Mouse (Mus musculus) stomach, embryonic 16.5 days (tissue): Measurements from ENCODE around the gene Stxbp6. TPM values are rescaled to one million over a fixed set of nuclear protein-coding genes. Genes with fewer than 3 reads are reported as not detected.

Experiments
- ATAC-seq: fragments of 200-750 bp; cut with Nextera tagmentation; 2 replicates; pipeline ENCODE4 v1.8.0; 2017; ENCODE audit warnings: moderate number of reproducible peaks, moderate TSS enrichment; ENCODE audit not compliant: insufficient read depth, low FRiP score
- H3K27ac ChIP-seq: fragments of 300-500 bp; sonication (generic); 2 replicates; pipeline ENCODE4 v1.5.1; 2014; ENCODE audit warnings: low read length
- H3K27me3 ChIP-seq: fragments of 300-500 bp; sonication (generic); 2 replicates; pipeline ENCODE4 v1.6.1; 2014; ENCODE audit warnings: low read length, control low read depth, mixed read lengths; ENCODE audit not compliant: control insufficient read depth, insufficient read depth
- H3K36me3 ChIP-seq: fragments of 300-500 bp; sonication (generic); 2 replicates; pipeline ENCODE4 v1.6.1; 2014; ENCODE audit warnings: low read length; ENCODE audit not compliant: control insufficient read depth, insufficient read depth
- H3K4me1 ChIP-seq: fragments of 300-500 bp; sonication (generic); 2 replicates; pipeline ENCODE4 v1.6.1; 2014; ENCODE audit warnings: low read length, control low read depth, mixed read lengths; ENCODE audit not compliant: control insufficient read depth, insufficient read depth
- H3K4me2 ChIP-seq: fragments of 300-500 bp; sonication (generic); 2 replicates; pipeline ENCODE4 v1.6.1; 2014; ENCODE audit warnings: low read depth, low read length, mixed read lengths
- H3K4me3 ChIP-seq: fragments of 300-500 bp; sonication (generic); replicated peaks from 2 replicates; pipeline ENCODE4 v1.5.1; 2014; ENCODE audit warnings: mild to moderate bottlenecking, low read length
- H3K9ac ChIP-seq: fragments of 300-500 bp; sonication (generic); 2 replicates; pipeline ENCODE4 v1.6.1; 2014; ENCODE audit warnings: low read length
- H3K9me3 ChIP-seq: fragments of 300-500 bp; sonication (generic); replicated peaks from 2 replicates; pipeline ENCODE4 v1.6.1; 2016; ENCODE audit warnings: low read length, control low read depth; ENCODE audit not compliant: control insufficient read depth
- WGBS: fragments of 180-500 bp; shearing (Covaris S2); extraction: QIAGEN DNeasy Blood & Tissue Kit; methylation state at CpG from one replicate; pipeline ENCODE4 v1.1.7; 2014; 5-methylcytosine and 5-hydroxymethylcytosine counted together
- polyA plus RNA-seq: library from polyadenylated mRNA; unstranded; fragments of >200 nt; fragmentation: Nextera tagmentation; extraction: Ambion mirVana; gene quantifications from 2 replicates; pipeline ENCODE4 v1.2.1, GENCODE M21; 2015

The Stxbp6 gene
- polyA plus RNA-seq, 1 experiment from 2014 or later: 23.3 TPM

DNA sequence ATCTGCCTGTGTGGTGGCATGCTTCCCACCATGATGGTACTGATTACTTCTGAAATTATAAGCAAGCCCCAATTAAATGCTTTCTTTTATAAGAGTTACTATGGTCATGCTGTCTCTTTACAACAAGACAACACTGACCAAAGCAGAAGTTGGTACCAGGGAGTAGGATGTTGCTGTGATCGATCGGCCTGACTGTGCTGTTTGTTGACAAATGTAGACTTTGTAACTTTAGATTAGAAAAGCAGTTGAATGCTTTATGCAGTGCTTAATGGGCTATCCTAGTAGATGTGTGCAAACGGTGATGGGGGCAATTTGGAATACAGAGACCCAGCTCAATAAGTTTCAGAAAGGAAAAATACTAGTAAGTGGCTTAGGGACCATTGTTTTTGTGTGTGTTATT lies 77.6 kb downstream of the Stxbp6 start:
- Histone ChIP-seq H3K27ac (no peak overlapping the region), H3K4me3 (no peak overlapping the region), H3K27me3 (no peaks in the 10 kb centered on the region), H3K9ac (no peak overlapping the region), H3K9me3 (no peaks in the 10 kb centered on the region), H3K36me3 (no peaks in the 10 kb centered on the region), H3K4me1 (no peaks in the 10 kb centered on the region), H3K4me2 (no peak overlapping the region)
- ATAC-seq: no peak
- 76% methylated on average over 3 of the region's 3 CpGs for WGBS

DNA sequence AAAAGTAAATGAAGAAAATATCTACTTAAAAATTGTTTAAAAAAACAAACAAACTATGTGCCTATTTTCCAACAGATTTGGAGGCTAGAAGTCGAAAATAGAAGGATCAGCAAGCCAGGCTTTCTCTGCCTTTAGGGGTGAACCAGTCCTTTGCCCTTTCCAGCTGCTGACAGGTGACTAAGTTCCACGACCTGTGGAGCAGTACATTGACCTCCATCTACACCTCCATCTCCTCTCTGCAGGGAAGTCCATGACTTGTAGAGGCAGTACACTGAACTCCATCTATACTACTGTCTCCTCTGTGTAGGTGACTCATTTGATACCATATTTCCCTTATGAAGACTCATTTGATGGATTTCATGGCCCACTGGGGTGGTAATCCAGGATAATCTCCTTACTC lies 78.2 kb downstream of the Stxbp6 start:
- ATAC-seq: no peak
- no peaks in the 10 kb centered on the region for H3K27me3 ChIP-seq
- H3K9me3 ChIP-seq: no peaks in the 10 kb centered on the region
- no peaks in the 10 kb centered on the region for H3K36me3 ChIP-seq
- H3K4me3 ChIP-seq: no peak overlapping the region
- no peak overlapping the region for H3K9ac ChIP-seq
- WGBS: 79% methylated on average over 2 of the region's 2 CpGs
- no peaks in the 10 kb centered on the region for H3K4me1 ChIP-seq
- no peak overlapping the region for H3K27ac ChIP-seq
- H3K4me2 ChIP-seq: no peak overlapping the region

DNA sequence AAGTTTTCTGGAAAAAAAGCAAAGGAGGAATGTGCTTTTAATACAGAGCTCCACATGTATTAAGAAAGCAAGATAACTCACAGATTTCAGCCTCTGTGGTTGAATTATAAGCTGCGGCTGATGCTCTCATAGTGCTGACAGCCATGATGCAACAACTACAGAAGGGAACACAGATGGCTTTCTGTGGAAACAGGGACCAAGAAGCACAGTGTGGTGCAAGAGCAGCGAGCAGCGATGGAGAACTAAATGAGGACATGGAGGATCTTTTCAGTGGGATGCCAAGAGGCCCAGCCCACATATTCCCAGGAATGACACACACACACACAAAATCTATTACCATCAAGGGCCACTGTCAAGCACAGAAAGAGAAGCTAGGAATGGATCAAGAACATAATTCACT lies 81.1 kb downstream of the Stxbp6 start:
- no peak overlapping the region for H3K9ac ChIP-seq
- H3K9me3 ChIP-seq: no peaks in the 10 kb centered on the region
- no peaks in the 10 kb centered on the region for H3K36me3 ChIP-seq
- no peak overlapping the region for H3K27ac ChIP-seq
- H3K4me2 ChIP-seq: no peak overlapping the region
- no peak for ATAC-seq
- WGBS: 89% methylated on average over 3 of the region's 3 CpGs
- no peaks in the 10 kb centered on the region for H3K4me1 ChIP-seq
- H3K27me3 ChIP-seq: no peaks in the 10 kb centered on the region
- no peak overlapping the region for H3K4me3 ChIP-seq

DNA sequence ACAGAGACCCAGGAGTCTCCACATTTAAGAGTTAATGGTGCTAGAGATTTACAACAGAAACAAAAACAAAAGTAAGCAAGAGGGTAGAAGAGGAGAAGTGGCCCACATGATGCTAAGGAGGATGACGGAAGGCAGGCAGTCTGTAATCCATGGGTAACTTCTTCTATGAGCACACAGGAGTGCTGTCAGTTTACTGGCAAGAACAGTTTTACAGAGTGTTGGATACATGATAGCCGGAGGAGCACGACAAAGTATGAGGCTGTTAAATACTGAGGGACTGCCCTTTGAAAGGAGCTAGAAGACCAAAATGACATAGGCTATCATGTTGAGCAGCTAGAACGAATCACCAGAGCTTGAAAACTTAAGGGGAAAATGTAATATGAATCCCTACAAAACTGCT lies 81.7 kb downstream of the Stxbp6 start:
- Histone ChIP-seq H3K4me2 (no peak overlapping the region), H3K27me3 (no peaks in the 10 kb centered on the region), H3K36me3 (no peaks in the 10 kb centered on the region), H3K4me1 (no peaks in the 10 kb centered on the region), H3K9ac (no peak overlapping the region), H3K4me3 (no peak overlapping the region), H3K27ac (no peak overlapping the region), H3K9me3 (no peaks in the 10 kb centered on the region)
- WGBS: 79% methylated on average over 4 of the region's 4 CpGs
- no peak for ATAC-seq

DNA sequence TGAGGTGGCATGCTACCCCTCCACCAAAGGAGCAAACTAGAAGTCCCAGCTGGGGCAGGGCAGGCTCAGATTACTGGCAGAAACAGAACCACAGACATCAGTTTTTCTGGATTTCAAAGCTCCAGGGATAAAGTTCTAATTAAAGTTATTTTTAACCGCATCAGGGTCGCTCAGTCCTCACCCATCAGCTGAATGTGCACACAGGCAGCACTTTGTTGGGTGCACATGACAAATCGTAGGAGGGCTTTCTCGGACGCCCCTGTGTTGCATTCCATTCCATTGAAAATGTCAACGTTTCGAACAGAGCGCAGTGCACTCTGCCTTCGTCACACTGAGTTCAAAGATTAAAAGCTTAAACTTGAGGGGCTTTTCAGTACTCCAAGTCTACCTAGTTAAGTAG lies 84.1 kb downstream of the Stxbp6 start:
- Histone ChIP-seq H3K4me3 (no peak overlapping the region), H3K4me2 (no peak overlapping the region), H3K4me1 (no peaks in the 10 kb centered on the region), H3K27me3 (no peaks in the 10 kb centered on the region), H3K27ac (no peak overlapping the region), H3K9ac (no peak overlapping the region), H3K9me3 (no peaks in the 10 kb centered on the region), H3K36me3 (no peaks in the 10 kb centered on the region)
- WGBS: 60% methylated on average over 9 of the region's 9 CpGs
- no peak for ATAC-seq

DNA sequence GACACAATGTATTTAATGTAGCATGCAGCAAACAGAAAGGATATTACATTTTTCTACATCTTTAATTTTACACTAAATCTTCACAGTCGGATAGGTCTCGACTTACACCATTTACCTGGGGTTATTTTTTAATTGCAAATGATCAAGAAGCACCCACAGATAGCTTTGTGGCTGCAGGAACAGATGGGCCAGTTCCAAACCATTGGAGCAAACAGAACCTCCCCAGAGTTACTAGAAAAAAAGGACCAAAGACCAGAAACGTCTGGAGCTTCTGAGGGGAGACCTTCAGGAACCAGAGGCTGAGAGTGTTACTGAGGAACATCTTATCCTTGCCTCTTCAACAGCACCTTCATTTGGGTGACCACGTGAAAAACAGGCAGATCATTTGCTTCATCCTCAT lies 85.5 kb downstream of the Stxbp6 start:
- Histone ChIP-seq H3K36me3 (no peaks in the 10 kb centered on the region), H3K4me3 (no peak overlapping the region), H3K9ac (no peak overlapping the region), H3K4me1 (no peaks in the 10 kb centered on the region), H3K27me3 (no peaks in the 10 kb centered on the region), H3K27ac (no peak overlapping the region), H3K4me2 (no peak overlapping the region), H3K9me3 (no peaks in the 10 kb centered on the region)
- ATAC-seq: no peak
- 84% methylated on average over 4 of the region's 4 CpGs for WGBS

DNA sequence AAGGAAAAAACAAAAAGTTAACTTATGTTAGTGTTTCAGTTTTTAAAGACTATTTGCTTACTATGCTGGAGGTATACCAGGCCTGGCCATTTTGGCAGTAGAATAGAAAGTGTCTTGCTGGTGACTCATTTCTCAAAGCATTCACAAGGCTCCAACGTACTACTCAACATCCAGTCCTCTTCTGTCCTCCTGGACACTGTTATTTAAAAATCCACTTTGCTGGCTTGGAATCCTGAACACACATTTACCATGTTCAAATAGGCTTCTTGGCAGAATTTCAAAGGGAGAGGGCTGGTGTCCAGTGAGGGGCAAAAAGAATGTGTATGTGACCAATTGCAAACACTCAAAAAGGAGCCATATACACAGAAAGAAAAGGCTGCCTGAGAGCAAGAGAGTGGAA lies 86.7 kb downstream of the Stxbp6 start:
- H3K27ac ChIP-seq: no peak overlapping the region
- H3K36me3 ChIP-seq: no peaks in the 10 kb centered on the region
- no peak for ATAC-seq
- H3K9me3 ChIP-seq: no peaks in the 10 kb centered on the region
- no peak overlapping the region for H3K9ac ChIP-seq
- no peak overlapping the region for H3K4me2 ChIP-seq
- 36% methylated on average over 1 of the region's 1 CpGs for WGBS
- H3K4me3 ChIP-seq: no peak overlapping the region
- H3K4me1 ChIP-seq: no peaks in the 10 kb centered on the region
- no peaks in the 10 kb centered on the region for H3K27me3 ChIP-seq

DNA sequence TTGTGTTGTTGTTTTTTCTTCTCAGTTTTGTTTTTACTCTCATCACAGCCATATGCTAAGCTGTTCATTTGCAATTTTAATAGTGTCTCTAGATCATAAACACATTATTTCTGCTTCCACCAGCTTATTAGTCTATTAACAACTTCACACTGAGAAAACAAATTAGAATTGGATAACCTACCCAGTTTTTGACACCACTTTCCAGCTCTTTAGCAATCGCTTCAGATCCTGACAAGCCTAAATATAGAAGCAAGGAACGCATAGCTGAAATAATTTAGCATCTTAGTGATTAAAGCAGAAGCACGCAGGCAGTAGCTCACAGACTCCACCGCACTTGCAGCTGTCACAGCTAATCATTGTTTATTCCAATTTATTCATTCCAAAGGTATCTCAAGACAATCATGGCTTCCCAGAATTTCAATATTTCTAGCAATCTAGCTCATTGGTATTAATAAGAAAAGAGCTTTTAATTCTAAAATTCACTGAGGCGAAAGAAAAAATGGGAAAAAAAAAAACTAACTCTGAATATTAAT lies 95.1 kb downstream of the Stxbp6 start:
- no peaks in the 10 kb centered on the region for H3K36me3 ChIP-seq
- WGBS: 55% methylated on average over 5 of the region's 5 CpGs

DNA sequence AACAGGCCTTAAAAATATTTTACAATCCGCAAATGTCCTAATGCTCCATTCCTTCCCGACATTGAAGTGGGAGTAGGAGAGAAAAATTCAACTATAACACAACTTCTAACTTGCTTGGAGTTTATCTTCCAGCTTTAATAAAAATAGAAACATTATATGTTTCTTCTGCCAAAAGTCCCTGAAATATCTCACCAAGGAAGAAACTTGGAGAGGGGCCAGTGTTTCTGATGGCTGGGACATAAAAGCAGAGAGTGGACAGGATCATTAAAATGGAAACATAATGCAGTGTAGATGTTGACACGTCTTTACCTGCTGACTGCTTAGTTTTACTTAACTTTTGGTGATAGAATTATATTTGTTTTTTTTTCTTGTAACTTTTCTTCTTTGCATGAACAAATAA lies 99.2 kb downstream of the Stxbp6 start:
- no peaks in the 10 kb centered on the region for H3K27me3 ChIP-seq
- no peak overlapping the region for H3K27ac ChIP-seq
- H3K4me1 ChIP-seq: no peaks in the 10 kb centered on the region
- H3K36me3 ChIP-seq: no peaks in the 10 kb centered on the region
- H3K4me2 ChIP-seq: no peak overlapping the region
- no peak for ATAC-seq
- H3K9ac ChIP-seq: no peak overlapping the region
- no peaks in the 10 kb centered on the region for H3K9me3 ChIP-seq
- WGBS: 52% methylated on average over 3 of the region's 3 CpGs
- H3K4me3 ChIP-seq: no peak overlapping the region

More for the DNA sequence above, 95.1 kb downstream of the Stxbp6 start:
- H3K27me3 ChIP-seq: no peaks in the 10 kb centered on the region
- no peaks in the 10 kb centered on the region for H3K9me3 ChIP-seq
- H3K27ac ChIP-seq: no peak overlapping the region
- H3K4me3 ChIP-seq: no peak overlapping the region
- no peak overlapping the region for H3K4me2 ChIP-seq
- H3K9ac ChIP-seq: no peak overlapping the region
- H3K4me1 ChIP-seq: no peaks in the 10 kb centered on the region
- no peak for ATAC-seq

DNA sequence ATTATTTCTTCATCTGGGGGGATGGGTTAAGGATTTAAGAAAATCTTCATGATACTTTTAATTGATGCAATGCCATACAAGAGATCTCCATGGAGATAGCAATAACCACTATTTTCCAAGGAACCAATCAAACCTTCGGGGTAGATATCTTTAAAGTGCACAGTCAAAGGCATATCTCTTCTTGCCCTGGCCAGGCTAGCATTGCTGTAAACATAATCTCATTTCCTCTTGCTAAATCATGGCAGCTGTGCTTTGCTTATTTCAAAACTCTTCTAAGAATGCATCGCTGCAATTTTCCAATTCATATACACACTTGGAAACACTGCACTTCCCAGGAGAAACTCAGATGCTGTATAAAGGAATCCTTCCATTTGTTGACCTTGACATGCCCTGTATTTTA lies 103.0 kb downstream of the Stxbp6 start:
- WGBS: 53% methylated on average over 2 of the region's 2 CpGs
- no peaks in the 10 kb centered on the region for H3K27me3 ChIP-seq

More for the DNA sequence above, 103.0 kb downstream of the Stxbp6 start:
- no peak overlapping the region for H3K4me2 ChIP-seq
- H3K9me3 ChIP-seq: no peaks in the 10 kb centered on the region; the same call in 1 of the 2 replicates
- no peak overlapping the region for H3K4me3 ChIP-seq
- no peak overlapping the region for H3K27ac ChIP-seq
- no peaks in the 10 kb centered on the region for H3K4me1 ChIP-seq
- H3K36me3 ChIP-seq: no peaks in the 10 kb centered on the region
- H3K9ac ChIP-seq: no peak overlapping the region
- ATAC-seq: no peak
